Mouse (Mus musculus) embryonic fibroblast, embryonic 13.5 days (primary cell): ENCODE data around the gene Slc24a4.

Experiments used
- CTCF ChIP-seq: IDR thresholded peaks from 2 replicates; pipeline ENCODE4 v1.5.1; 2011; ENCODE audit warnings: mild to moderate bottlenecking, control low read depth, low read length, moderate library complexity, borderline replicate concordance; ENCODE audit not compliant: insufficient read depth
- POLR2A ChIP-seq: IDR thresholded peaks from 2 replicates; pipeline ENCODE4 v1.6.1; 2011; ENCODE audit warnings: low read depth, mild to moderate bottlenecking, control low read depth, low read length, moderate library complexity

DNA sequence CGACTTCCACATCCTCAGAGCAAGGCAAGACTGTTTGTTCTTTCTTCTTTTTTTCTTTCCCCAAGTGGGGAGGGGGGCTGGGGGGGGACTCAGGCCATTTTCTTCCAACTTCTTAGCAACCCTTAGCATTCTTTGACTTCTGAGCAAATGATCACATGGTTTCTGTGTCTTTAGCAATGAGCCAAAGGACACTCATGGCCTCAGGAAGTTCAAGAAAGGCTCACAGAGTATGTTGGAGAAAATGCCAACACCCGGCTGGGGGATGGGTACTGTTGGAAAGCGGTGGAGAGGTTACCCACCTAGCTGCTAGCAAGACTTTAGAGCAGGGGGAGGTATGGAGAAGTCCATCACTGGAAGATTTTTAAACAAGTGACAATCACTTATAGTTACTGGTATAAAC, 15.1 kb upstream of the Slc24a4 start:
- TF ChIP-seq CTCF, result no peak
- TF ChIP-seq POLR2A, result no peak
